16 mouse cellular contexts compared by ENCODE assay signal in genomic region chr1:179951597-179951996, GRCm38 (mm10). TPM values are rescaled to one million over a fixed set of nuclear protein-coding genes. Genes with fewer than 3 reads are reported as not detected.
DNase-seq lines count a peak whose midpoint lies in the region; ATAC-seq and TF ChIP-seq lines count a peak whose summit lies in the region.
"Had no signal": no experiment of that assay in that cellular context is flagged by ENCODE, and none has a peak within 500 bp of the region (broad histone marks: within the 10 kb centered on the region; RNA-seq: fewer than 3 reads in every experiment).

No protein-coding gene starts in this region.

- no peak overlapping the region for H3K27ac ChIP-seq in forebrain, embryonic 11.5 days (ENCODE audit: low read depth, low read length)
- no peak overlapping the region for H3K27ac ChIP-seq in forebrain, embryonic 10.5 days
- 0 out of 2 replicates have a peak overlapping the region, but pooled peaks have one; percentile 14 for H3K27ac ChIP-seq in forebrain, embryonic 14.5 days (ENCODE audit: low read depth, low read length)
- H3K27ac ChIP-seq in hindbrain, postnatal 0 days = no peak overlapping the region
- H3K27ac ChIP-seq: heart, embryonic 13.5 days; kidney, postnatal 0 days; limb, embryonic 13.5 days had no signal

- H3K9me3 ChIP-seq in forebrain, embryonic 11.5 days (ENCODE audit: control insufficient read depth, low read length) = no peaks in the 10 kb centered on the region
- H3K9me3 ChIP-seq in forebrain, embryonic 10.5 days = no peaks in the 10 kb centered on the region
- H3K9me3 ChIP-seq in forebrain, embryonic 14.5 days (replicated peaks; ENCODE audit: control insufficient read depth, low read length) = no peaks in the 10 kb centered on the region
- no peaks in the 10 kb centered on the region for H3K9me3 ChIP-seq in hindbrain, postnatal 0 days (ENCODE audit: low read length)
- H3K9me3 ChIP-seq: G1E; heart, embryonic 13.5 days; limb, embryonic 13.5 days had no signal

- peak; percentile 55; the same call in 1 of the 2 replicates for ATAC-seq in forebrain, embryonic 11.5 days (replicated peaks; ENCODE audit: low FRiP score)
- peak; percentile 82 for ATAC-seq in forebrain, embryonic 14.5 days
- peak; percentile 62; the same call in 1 of the 2 replicates for ATAC-seq in hindbrain, postnatal 0 days
- no peak for ATAC-seq in megakaryocyte-erythroid progenitor cell, adult 5-6 weeks (replicated peaks; ENCODE audit: low FRiP score, low TSS enrichment, poor library complexity, severe bottlenecking)

- no peak for DNase-seq in forebrain, embryonic 11.5 days (ENCODE audit: low spot score)
- DNase-seq in forebrain, embryonic 10.5 days (ENCODE audit: extremely low spot score, low spot score) = no peak
- peak; percentile 43 for DNase-seq in cerebellum, adult 8-10 months
- peak; percentile 64 for DNase-seq in forebrain, embryonic 14.5 days (ENCODE audit: low spot score)
- DNase-seq in hindbrain, postnatal 0 days (ENCODE audit: low spot score) = peak; percentile 56
- DNase-seq in c-Kit-positive CD71-positive TER-119-positive erythroid progenitor cells, embryonic 14.5 days (ENCODE audit: low spot score) = no peak
- DNase-seq in urinary bladder, postnatal 36 days (ENCODE audit: low spot score in 2 of 2) = no peak
- DNase-seq: adrenal gland, postnatal 14 days; lung, embryonic 14.5 days; right cerebral cortex, adult 18-20 months had no signal

- no peaks in the 10 kb centered on the region for H3K4me1 ChIP-seq in forebrain, embryonic 11.5 days (replicated peaks; ENCODE audit: control insufficient read depth, insufficient read depth, low read length)
- peaks cover 13% of the 10 kb centered on the region for H3K4me1 ChIP-seq in forebrain, embryonic 10.5 days
- peaks cover 4% of the 10 kb centered on the region; the same call in 1 of the 2 replicates for H3K4me1 ChIP-seq in forebrain, embryonic 14.5 days (ENCODE audit: control insufficient read depth, insufficient read depth, low read length)
- no peaks in the 10 kb centered on the region for H3K4me1 ChIP-seq in hindbrain, postnatal 0 days (ENCODE audit: insufficient read depth, low read length)
- H3K4me1 ChIP-seq: megakaryocyte, embryonic 14.5 days had no signal

- WGBS in forebrain, embryonic 11.5 days = 46% methylated on average over 7 of the region's 7 CpGs
- WGBS in forebrain, embryonic 10.5 days = 58% methylated on average over 7 of the region's 7 CpGs
- WGBS in forebrain, embryonic 14.5 days = 33% methylated on average over 7 of the region's 7 CpGs
- WGBS in hindbrain, postnatal 0 days = 31% methylated on average over 7 of the region's 7 CpGs

- H3K9ac ChIP-seq in forebrain, embryonic 11.5 days (ENCODE audit: low read length) = no peak overlapping the region
- H3K9ac ChIP-seq in forebrain, embryonic 14.5 days (ENCODE audit: low read length) = peak overlapping the region; percentile 17; the same call in 1 of the 2 replicates
- H3K9ac ChIP-seq in hindbrain, postnatal 0 days (replicated peaks; ENCODE audit: low read length) = no peak overlapping the region
- H3K9ac ChIP-seq: heart, embryonic 13.5 days; limb, embryonic 13.5 days; lung, embryonic 14.5 days had no signal

- H3K27me3 ChIP-seq in forebrain, embryonic 11.5 days (ENCODE audit: control insufficient read depth, insufficient read depth, low read length) = no peaks in the 10 kb centered on the region
- H3K27me3 ChIP-seq in forebrain, embryonic 10.5 days (ENCODE audit: poor library complexity, severe bottlenecking) = peaks cover 20% of the 10 kb centered on the region
- H3K27me3 ChIP-seq in forebrain, embryonic 14.5 days (replicated peaks; ENCODE audit: control insufficient read depth, insufficient read depth, low read length) = no peaks in the 10 kb centered on the region
- H3K27me3 ChIP-seq in hindbrain, postnatal 0 days (ENCODE audit: insufficient read depth, low read length) = no peaks in the 10 kb centered on the region
- H3K27me3 ChIP-seq: limb, embryonic 13.5 days had no signal

- no peak overlapping the region for H3K4me3 ChIP-seq in forebrain, embryonic 11.5 days (ENCODE audit: low read depth, low read length)
- no peak overlapping the region for H3K4me3 ChIP-seq in forebrain, embryonic 10.5 days
- no peak overlapping the region for H3K4me3 ChIP-seq in forebrain, embryonic 14.5 days (ENCODE audit: low read depth, low read length)
- no peak overlapping the region for H3K4me3 ChIP-seq in hindbrain, postnatal 0 days (ENCODE audit: low read length)
- H3K4me3 ChIP-seq: heart, embryonic 13.5 days; limb, embryonic 13.5 days; megakaryocyte, embryonic 14.5 days had no signal

- no peaks in the 10 kb centered on the region for H3K36me3 ChIP-seq in forebrain, embryonic 11.5 days (ENCODE audit: control insufficient read depth, insufficient read depth, low read length)
- H3K36me3 ChIP-seq in forebrain, embryonic 10.5 days (replicated peaks) = no peaks in the 10 kb centered on the region
- no peaks in the 10 kb centered on the region for H3K36me3 ChIP-seq in forebrain, embryonic 14.5 days (ENCODE audit: control insufficient read depth, insufficient read depth, low read length)
- H3K36me3 ChIP-seq in hindbrain, postnatal 0 days (ENCODE audit: insufficient read depth, low read length) = no peaks in the 10 kb centered on the region
- H3K36me3 ChIP-seq: G1E; heart, embryonic 13.5 days; limb, embryonic 13.5 days had no signal

- no peak for TF ChIP-seq CTCF in hindbrain, postnatal 0 days (IDR thresholded peaks at IDR 0.05; ENCODE audit: low read depth)

- H3K4me2 ChIP-seq in forebrain, embryonic 11.5 days (ENCODE audit: low read depth, low read length, severe bottlenecking) = no peak overlapping the region
- no peak overlapping the region for H3K4me2 ChIP-seq in forebrain, embryonic 14.5 days (ENCODE audit: low read length)
- H3K4me2 ChIP-seq in hindbrain, postnatal 0 days (ENCODE audit: low read depth, low read length) = no peak overlapping the region
- H3K4me2 ChIP-seq: heart, embryonic 13.5 days; limb, embryonic 13.5 days; lung, embryonic 14.5 days had no signal

RNA-seq across cellular contexts. Expression of gene Cdc42bpa, which starts 8.7 kb away (rescaled TPM):
- polyA plus RNA-seq in forebrain, embryonic 11.5 days (2014; fragmentation: Nextera tagmentation; extraction: Ambion mirVana) = 16.4 and 17.1 TPM in 2 replicates
- 11.1 and 12.2 TPM in 2 replicates for polyA plus RNA-seq in forebrain, embryonic 10.5 days (2016; fragmentation: Nextera tagmentation; extraction: Ambion mirVana)
- 18.1 and 22.5 TPM in 2 replicates for polyA plus RNA-seq in forebrain, embryonic 14.5 days (2014; fragmentation: Nextera tagmentation; extraction: Ambion mirVana)
- total RNA-seq in hindbrain, postnatal 0 days (2014; rRNA removed) = 84.3 and 90.9 TPM in 2 replicates
- polyA plus RNA-seq in hindbrain, postnatal 0 days (2015; fragmentation: Nextera tagmentation; extraction: Ambion mirVana) = 29.1 and 36.1 TPM in 2 replicates
- total RNA-seq in megakaryocyte-erythroid progenitor cell, adult 5-6 weeks (2014; fragmentation: Nextera tagmentation) = 34.5 and 34.6 TPM in 2 replicates
- 25.1 and 29.7 TPM in 2 replicates for total RNA-seq in megakaryocyte-erythroid progenitor cell, adult 5-6 weeks (2017)

Comparison
In these comparisons a context has a peak if more than half of its experiments do, and no peak if none do; other contexts are left out.
1. DNase-seq: peak in cerebellum, adult 8-10 months (single experiment), forebrain, embryonic 14.5 days (single experiment) and hindbrain, postnatal 0 days (single experiment); none in forebrain, embryonic 11.5 days (single experiment), forebrain, embryonic 10.5 days (single experiment), c-Kit-positive CD71-positive TER-119-positive erythroid progenitor cells, embryonic 14.5 days (single experiment) and urinary bladder, postnatal 36 days (0 of 2).